Mouse (Mus musculus): ENCODE measurements around the gene Ambra1. TPM values are rescaled to one million over a fixed set of nuclear protein-coding genes. Genes with fewer than 3 reads are reported as not detected.

The Ambra1 gene
- polyA plus RNA-seq, 1 experiment from 2014 or later = 4.6 TPM

DNA sequence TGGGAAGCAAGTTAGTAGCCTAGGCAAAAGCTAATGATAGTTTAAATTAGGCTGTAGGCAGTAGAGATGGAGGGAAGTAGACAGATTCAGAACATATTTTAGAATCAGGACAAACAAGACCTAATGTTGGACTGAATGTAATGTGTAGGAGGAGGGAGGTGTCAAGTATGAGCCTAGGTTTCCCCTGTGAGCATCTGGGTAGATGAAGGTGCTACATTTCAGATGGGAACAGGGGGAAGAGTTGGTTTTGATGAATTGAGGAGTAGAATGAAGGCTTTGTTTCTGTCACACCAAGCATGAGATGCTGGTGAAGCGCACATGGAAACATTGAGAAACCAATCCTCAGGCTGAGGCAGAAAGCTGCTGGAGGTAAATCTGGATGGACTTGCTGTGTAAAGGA is 9.7 kb downstream of the Ambra1 start:
- H3K27ac ChIP-seq = no peak overlapping the region
- H3K27me3 ChIP-seq = no peaks in the 10 kb centered on the region
- H3K4me1 ChIP-seq (replicated peaks) = peaks cover 47% of the 10 kb centered on the region
- ATAC-seq (ENCODE audit: low read depth) (no peak), DNase-seq (no peak)
- H3K36me3 ChIP-seq = no peaks in the 10 kb centered on the region
- no peak overlapping the region for H3K4me3 ChIP-seq (replicated peaks)
- no peaks in the 10 kb centered on the region for H3K9me3 ChIP-seq (replicated peaks)
- 93% methylated on average over 1 of the region's 1 CpGs for WGBS (ENCODE audit: insufficient replicate concordance)
- H3K4me2 ChIP-seq = no peak overlapping the region
- H3K9ac ChIP-seq = no peak overlapping the region

GRCm38 (mm10) chr2:91744686-91745085 is 14.8 kb downstream of the Ambra1 start:
- H3K27me3 ChIP-seq = no peaks in the 10 kb centered on the region
- no peaks in the 10 kb centered on the region for H3K9me3 ChIP-seq (replicated peaks)
- no peak overlapping the region for H3K27ac ChIP-seq
- no peak overlapping the region for H3K9ac ChIP-seq
- H3K4me3 ChIP-seq (replicated peaks) = no peak overlapping the region
- no peak overlapping the region for H3K4me2 ChIP-seq
- DNase-seq (no peak), ATAC-seq (ENCODE audit: low read depth) (no peak)
- peaks cover 27% of the 10 kb centered on the region for H3K4me1 ChIP-seq (replicated peaks)
- WGBS (ENCODE audit: insufficient replicate concordance) = 79% methylated on average over 5 of the region's 5 CpGs
- H3K36me3 ChIP-seq = no peaks in the 10 kb centered on the region

DNA sequence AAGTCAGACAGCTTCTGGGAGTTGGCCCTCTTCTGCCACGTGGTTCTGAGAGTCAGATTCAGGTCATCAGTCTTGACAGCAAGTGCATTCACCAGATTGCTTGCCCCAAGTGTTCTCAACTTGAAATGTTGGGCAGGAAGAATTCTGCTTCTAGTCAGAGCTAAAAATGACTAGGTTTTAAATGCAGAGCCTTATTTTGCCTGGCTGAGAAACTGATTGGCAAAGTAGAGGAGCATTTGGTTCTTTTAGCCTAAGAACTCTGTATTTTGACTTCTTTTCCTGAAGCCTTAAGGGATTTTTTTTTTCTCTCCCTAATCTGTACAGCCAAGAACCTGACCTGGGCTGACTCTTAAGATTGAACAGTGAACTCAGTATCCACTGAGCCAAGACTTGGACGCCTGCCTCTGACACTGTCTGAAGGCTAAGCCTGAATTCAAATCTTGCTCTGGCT is 19.9 kb downstream of the Ambra1 start:
- no peak overlapping the region for H3K4me3 ChIP-seq (replicated peaks)
- no peak overlapping the region for H3K27ac ChIP-seq
- H3K36me3 ChIP-seq = no peaks in the 10 kb centered on the region
- H3K9me3 ChIP-seq (replicated peaks) = no peaks in the 10 kb centered on the region
- no peak for DNase-seq
- WGBS (ENCODE audit: insufficient replicate concordance) = 50% methylated on average over 2 of the region's 2 CpGs
- H3K4me2 ChIP-seq = no peak overlapping the region
- no peak overlapping the region for H3K9ac ChIP-seq
- H3K4me1 ChIP-seq (replicated peaks) = peaks cover 25% of the 10 kb centered on the region
- ATAC-seq (ENCODE audit: low read depth) = no peak
- no peaks in the 10 kb centered on the region for H3K27me3 ChIP-seq

- Histone ChIP-seq H3K36me3 (peaks cover 50% of the 10 kb centered on the region), H3K27ac (no peak overlapping the region), H3K4me3 (replicated peaks) (no peak overlapping the region), H3K9ac (no peak overlapping the region), H3K9me3 (replicated peaks) (no peaks in the 10 kb centered on the region), H3K4me2 (no peak overlapping the region), H3K4me1 (replicated peaks) (no peaks in the 10 kb centered on the region), H3K27me3 (no peaks in the 10 kb centered on the region)
- ATAC-seq (ENCODE audit: low read depth) (no peak), DNase-seq (no peak)
- 85% methylated on average over 17 of the region's 17 CpGs for WGBS (ENCODE audit: insufficient replicate concordance)
Measured at GRCm38 (mm10) chr2:91771921-91772705, 42.2 kb downstream of the Ambra1 start.

DNA sequence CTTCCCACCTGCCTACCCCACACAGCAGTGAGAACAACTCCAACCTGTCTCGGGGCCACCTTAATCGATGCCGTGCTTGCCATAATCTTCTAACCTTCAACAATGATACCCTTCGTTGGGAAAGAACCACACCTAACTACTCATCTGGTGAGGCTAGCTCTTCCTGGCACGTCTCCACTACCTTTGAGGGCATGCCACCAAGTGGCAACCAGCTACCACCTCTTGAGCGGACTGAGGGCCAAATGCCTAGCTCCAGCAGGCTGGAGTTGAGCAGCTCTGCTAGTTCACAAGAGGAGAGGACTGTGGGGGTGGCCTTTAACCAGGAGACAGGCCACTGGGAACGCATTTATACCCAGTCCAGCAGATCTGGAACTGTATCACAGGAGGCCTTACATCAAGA is 43.4 kb downstream of the Ambra1 start:
- H3K4me1 ChIP-seq (replicated peaks) = no peaks in the 10 kb centered on the region
- peaks cover 47% of the 10 kb centered on the region for H3K36me3 ChIP-seq

DNA sequence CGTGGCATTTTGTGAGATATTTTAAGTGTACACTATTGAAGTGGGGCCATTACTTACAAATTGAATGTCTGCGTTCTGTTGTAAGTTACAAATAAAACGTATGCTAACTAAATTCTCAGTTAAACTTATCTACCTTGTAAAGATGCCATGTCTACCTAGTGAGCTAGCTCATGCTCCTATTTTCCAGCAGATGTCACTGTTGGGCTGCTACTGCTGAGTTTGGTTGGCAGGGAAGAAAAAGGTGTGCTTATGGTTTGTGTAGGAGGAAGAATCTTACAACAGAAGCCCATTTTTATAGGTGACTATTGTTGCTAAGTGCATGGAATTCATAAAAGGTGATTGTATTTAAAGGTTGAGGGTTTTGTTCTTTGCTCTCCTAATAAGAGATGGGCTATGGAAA is 49.2 kb downstream of the Ambra1 start:
- peaks cover 8% of the 10 kb centered on the region for H3K36me3 ChIP-seq
- DNase-seq = no peak
- WGBS (ENCODE audit: insufficient replicate concordance) = 66% methylated on average over 3 of the region's 3 CpGs

More for the DNA sequence above, 43.4 kb downstream of the Ambra1 start:
- ATAC-seq (ENCODE audit: low read depth) (no peak), DNase-seq (no peak)
- no peak overlapping the region for H3K4me3 ChIP-seq (replicated peaks)
- no peak overlapping the region for H3K9ac ChIP-seq
- no peaks in the 10 kb centered on the region for H3K27me3 ChIP-seq
- no peak overlapping the region for H3K27ac ChIP-seq
- 83% methylated on average over 7 of the region's 7 CpGs for WGBS (ENCODE audit: insufficient replicate concordance)
- H3K9me3 ChIP-seq (replicated peaks) = no peaks in the 10 kb centered on the region
- no peak overlapping the region for H3K4me2 ChIP-seq

DNA sequence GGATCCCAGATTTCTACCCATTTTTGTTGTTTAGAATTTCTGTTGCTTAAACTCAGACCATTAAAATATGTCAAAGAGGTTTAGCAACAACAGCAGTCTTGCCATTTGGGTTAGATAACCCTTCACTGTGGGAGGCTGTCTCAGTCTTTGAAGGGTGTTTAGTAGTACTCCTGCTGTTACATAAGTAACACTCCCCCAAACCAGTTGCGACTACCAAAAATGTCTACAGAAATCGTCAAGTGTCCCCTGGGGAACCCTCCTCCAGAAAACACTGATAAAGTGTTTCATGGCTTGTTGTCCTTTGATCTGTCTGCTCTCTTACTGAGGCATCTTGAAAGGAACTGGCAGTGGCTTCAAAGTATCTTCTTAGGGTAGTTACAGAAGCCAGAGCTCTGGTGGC is 61.7 kb downstream of the Ambra1 start:
- no peaks in the 10 kb centered on the region for H3K9me3 ChIP-seq (replicated peaks)
- no peaks in the 10 kb centered on the region for H3K27me3 ChIP-seq
- no peak overlapping the region for H3K4me2 ChIP-seq
- H3K4me1 ChIP-seq (replicated peaks) = no peaks in the 10 kb centered on the region
- no peak overlapping the region for H3K27ac ChIP-seq
- DNase-seq = no peak
- no peaks in the 10 kb centered on the region for H3K36me3 ChIP-seq
- no peak for ATAC-seq (ENCODE audit: low read depth)
- H3K4me3 ChIP-seq (replicated peaks) = no peak overlapping the region
- 50% methylated on average over 2 of the region's 2 CpGs for WGBS (ENCODE audit: insufficient replicate concordance)
- H3K9ac ChIP-seq = no peak overlapping the region

More for the DNA sequence above, 49.2 kb downstream of the Ambra1 start:
- no peaks in the 10 kb centered on the region for H3K27me3 ChIP-seq
- ATAC-seq (ENCODE audit: low read depth) = no peak
- H3K4me2 ChIP-seq = no peak overlapping the region
- no peaks in the 10 kb centered on the region for H3K9me3 ChIP-seq (replicated peaks)
- H3K27ac ChIP-seq = no peak overlapping the region
- no peaks in the 10 kb centered on the region for H3K4me1 ChIP-seq (replicated peaks)
- no peak overlapping the region for H3K4me3 ChIP-seq (replicated peaks)
- no peak overlapping the region for H3K9ac ChIP-seq

DNA sequence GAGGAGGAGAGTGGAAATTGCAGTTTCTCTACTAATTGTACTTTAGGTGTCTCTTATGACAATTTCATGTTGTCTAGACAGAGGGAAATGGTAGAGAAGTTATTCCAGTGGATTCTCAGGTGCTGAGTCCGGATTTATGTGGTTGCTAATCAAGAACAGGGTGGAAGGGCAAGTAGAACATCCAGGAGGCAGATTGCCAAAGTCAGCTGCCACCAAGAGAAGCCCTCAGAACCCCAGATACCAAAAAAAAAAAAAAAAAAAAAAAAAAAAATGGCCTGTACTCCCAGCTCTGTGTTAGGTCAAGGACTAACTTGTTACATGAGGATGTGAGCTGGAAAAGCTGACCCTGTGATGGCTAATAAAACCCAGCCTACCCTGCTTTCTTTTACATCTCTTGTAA is 62.4 kb downstream of the Ambra1 start:
- Histone ChIP-seq H3K36me3 (no peaks in the 10 kb centered on the region), H3K9me3 (replicated peaks) (no peaks in the 10 kb centered on the region), H3K4me3 (replicated peaks) (no peak overlapping the region), H3K4me2 (no peak overlapping the region), H3K4me1 (replicated peaks) (no peaks in the 10 kb centered on the region), H3K27ac (no peak overlapping the region), H3K9ac (no peak overlapping the region), H3K27me3 (no peaks in the 10 kb centered on the region)
- WGBS (ENCODE audit: insufficient replicate concordance) = 68% methylated on average over 1 of the region's 1 CpGs
- no peak for DNase-seq
- no peak for ATAC-seq (ENCODE audit: low read depth)

GRCm38 (mm10) chr2:91794466-91794865 is 64.5 kb downstream of the Ambra1 start:
- Histone ChIP-seq H3K27ac (no peak overlapping the region), H3K4me1 (replicated peaks) (no peaks in the 10 kb centered on the region), H3K4me2 (no peak overlapping the region), H3K4me3 (replicated peaks) (no peak overlapping the region), H3K27me3 (no peaks in the 10 kb centered on the region), H3K9ac (no peak overlapping the region), H3K9me3 (replicated peaks) (no peaks in the 10 kb centered on the region), H3K36me3 (no peaks in the 10 kb centered on the region)
- ATAC-seq (ENCODE audit: low read depth) (no peak), DNase-seq (no peak)
- 87% methylated on average over 2 of the region's 2 CpGs for WGBS (ENCODE audit: insufficient replicate concordance)

DNA sequence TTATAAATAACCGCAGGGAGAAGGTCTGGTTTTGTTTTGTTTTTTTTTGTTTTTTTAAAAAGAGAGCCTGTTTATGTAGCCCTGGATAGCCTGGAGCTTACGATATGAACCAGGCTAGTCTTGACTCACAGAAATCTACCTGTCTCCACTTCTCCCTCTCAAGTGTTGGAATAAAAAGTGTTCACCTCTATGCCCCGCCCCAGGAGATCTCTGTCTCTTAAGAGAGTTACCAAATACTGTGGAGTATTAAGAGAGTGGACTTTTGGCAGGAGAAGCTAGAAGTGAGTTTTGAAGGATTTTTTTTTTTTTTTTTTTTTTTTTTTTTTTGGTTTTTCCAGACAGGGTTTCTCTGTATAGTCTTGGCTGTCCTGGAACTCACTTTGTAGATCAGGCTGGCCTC is 65.2 kb downstream of the Ambra1 start:
- Histone ChIP-seq H3K4me2 (no peak overlapping the region), H3K36me3 (no peaks in the 10 kb centered on the region), H3K27ac (no peak overlapping the region), H3K4me3 (replicated peaks) (no peak overlapping the region), H3K9ac (no peak overlapping the region), H3K27me3 (no peaks in the 10 kb centered on the region), H3K9me3 (replicated peaks) (no peaks in the 10 kb centered on the region), H3K4me1 (replicated peaks) (no peaks in the 10 kb centered on the region)
- 83% methylated on average over 3 of the region's 3 CpGs for WGBS (ENCODE audit: insufficient replicate concordance)
- ATAC-seq (ENCODE audit: low read depth) (no peak), DNase-seq (no peak)

- 82% methylated on average over 6 of the region's 6 CpGs for WGBS (ENCODE audit: insufficient replicate concordance)
- H3K4me1 ChIP-seq (replicated peaks) = no peaks in the 10 kb centered on the region
- H3K4me2 ChIP-seq = no peak overlapping the region
- H3K9me3 ChIP-seq (replicated peaks) = no peaks in the 10 kb centered on the region
- no peak overlapping the region for H3K4me3 ChIP-seq (replicated peaks)
- no peak for ATAC-seq (ENCODE audit: low read depth)
- no peak overlapping the region for H3K27ac ChIP-seq
- H3K9ac ChIP-seq = no peak overlapping the region
- peaks cover 15% of the 10 kb centered on the region for H3K36me3 ChIP-seq
- H3K27me3 ChIP-seq = no peaks in the 10 kb centered on the region
- no peak for DNase-seq
Measured at GRCm38 (mm10) chr2:91811433-91811832, 81.5 kb downstream of the Ambra1 start.

DNA sequence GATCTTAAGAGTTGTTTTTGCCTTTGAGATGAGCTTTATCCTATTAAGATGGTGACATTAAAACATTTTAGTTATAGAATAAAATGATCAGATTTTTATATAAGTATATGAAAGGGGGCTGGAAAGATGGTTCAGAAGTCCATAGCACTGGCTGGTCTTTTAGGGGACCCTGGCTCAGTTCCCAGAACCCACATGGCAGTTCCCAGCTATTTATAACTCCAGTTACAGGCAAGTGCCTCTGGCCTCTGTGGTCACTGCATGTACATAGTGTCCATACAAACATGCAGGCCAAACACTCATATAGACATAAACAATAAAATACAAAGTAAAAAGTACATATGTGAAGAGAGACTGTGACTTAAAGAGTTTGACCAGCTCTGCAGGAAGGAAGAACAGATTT is 86.8 kb downstream of the Ambra1 start:
- H3K9me3 ChIP-seq (replicated peaks) = no peaks in the 10 kb centered on the region
- DNase-seq (no peak), ATAC-seq (ENCODE audit: low read depth) (no peak)
- H3K27me3 ChIP-seq = no peaks in the 10 kb centered on the region
- no peak overlapping the region for H3K9ac ChIP-seq
- no peak overlapping the region for H3K4me2 ChIP-seq
- H3K4me3 ChIP-seq (replicated peaks) = no peak overlapping the region
- no peak overlapping the region for H3K27ac ChIP-seq
- H3K36me3 ChIP-seq = 0 out of 2 replicates have a peak, but pooled peaks cover 7% of the 10 kb centered on the region
- H3K4me1 ChIP-seq (replicated peaks) = no peaks in the 10 kb centered on the region

Data from liver, embryonic 13.5 days (tissue).